Mouse (Mus musculus) cerebellum, adult 11 months (tissue): Measurements from ENCODE around the gene Osbpl5.

Experiments used
- DNase-seq: peaks from one replicate; pipeline ENCODE4 v3.0.0; 2022

Osbpl5 gene

DNA sequence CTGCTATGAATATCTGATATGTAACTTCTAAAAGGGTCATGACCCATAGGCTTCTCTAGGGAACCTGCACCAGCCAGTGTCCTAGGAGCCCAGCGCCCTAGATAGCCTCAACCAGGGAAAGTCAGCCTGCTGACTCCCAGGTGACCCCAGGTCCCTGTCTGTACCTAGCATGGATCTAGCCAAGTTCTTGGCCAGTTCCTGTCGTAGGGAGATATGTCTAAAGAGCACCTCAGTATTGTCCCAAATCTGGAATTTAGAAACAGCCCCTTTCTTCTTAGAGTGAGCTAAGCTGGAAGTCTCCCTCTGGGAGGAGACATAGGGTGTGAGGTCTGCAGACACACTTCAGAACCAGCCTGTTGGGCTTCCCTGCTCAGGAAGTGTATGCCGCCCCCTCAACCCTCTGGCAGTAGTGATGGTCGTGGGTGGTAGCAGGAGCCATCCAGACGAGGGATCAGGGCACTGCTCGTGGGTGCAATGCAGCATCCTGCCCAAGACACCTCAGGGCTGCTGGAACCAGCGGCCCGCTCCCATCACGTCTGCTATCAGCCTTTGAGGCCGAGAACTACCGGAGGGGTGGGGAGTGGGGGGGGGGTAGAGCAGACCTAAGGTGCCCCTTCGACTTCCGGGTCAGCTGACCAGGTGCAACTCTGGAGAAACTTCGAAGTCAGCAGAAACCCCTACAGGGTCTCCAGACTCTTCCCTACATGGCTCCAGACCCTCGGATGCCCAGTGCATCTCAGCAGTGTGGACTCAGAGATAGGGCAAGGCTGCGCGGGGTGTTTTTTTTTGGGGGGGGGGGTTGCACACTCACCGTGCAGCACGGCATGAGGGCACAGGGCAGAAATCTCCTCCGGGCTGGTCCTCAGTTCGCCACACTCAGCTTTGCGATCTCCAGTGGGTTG, at the start of gene Osbpl5:
Gene Osbpl5, minus strand, starts transcription at position 861 of the 902 bp plus-strand sequence.
- DNase-seq = no peak

DNA sequence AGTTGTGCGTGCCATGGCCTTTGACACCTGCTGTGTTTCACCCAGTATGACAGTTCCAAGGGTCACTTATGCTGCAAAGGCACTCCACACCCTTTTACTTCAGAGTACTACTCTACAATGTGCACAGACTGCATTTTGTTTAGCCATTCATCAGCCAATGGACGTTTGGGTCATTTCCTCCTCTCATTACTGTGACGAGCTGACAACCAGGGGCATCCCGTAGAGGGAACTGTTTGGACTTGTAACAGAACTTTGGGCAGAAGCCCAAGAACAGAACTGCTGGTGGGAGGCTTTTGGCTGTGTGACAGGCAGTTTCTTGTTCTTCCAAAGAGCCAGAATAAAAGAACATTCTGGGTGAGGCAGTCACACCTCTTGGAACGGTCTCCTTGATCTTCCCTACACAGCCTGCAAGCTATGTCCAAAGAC, 48.4 kb upstream of the Osbpl5 start:
- no peak for DNase-seq

DNA sequence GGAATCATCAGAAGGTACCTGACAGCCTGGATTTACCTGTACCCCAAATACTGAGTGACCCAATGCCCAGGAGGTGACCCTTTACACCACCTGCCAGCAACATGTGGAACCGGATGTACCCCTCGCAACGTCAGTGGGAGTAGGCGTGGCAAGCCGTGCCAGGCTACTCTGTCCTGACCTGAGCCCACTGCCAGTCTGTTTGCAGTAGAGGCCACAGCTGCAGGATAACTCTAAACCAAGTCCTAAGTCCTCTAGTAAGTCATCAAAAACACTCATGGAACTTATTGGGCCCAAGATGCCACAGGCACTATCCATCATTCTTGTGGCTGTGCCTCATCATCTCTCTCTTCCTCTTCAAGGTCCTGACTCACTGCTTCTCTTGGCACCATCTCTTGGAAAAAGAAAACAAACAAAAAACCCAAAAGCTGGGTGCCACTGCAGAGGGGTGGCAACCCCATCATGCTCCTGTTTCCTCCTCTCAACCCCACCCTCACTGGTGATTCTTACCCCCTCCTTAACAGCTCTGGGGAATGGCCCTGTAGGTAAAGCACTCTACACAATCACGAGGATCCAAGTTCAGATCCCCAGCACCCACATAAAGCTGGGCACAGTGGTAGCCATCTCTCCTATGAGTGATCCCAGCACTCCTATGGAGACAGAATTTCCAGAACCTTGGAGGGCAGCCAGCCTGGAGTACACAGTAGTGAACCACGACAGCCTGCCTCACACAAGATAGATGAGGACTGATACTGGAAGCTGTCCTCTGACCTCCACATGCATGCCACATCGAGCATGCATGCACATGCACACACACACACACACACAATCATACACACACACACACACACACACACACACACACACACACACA, 44.6 kb upstream of the Osbpl5 start:
- DNase-seq = no peak

DNA sequence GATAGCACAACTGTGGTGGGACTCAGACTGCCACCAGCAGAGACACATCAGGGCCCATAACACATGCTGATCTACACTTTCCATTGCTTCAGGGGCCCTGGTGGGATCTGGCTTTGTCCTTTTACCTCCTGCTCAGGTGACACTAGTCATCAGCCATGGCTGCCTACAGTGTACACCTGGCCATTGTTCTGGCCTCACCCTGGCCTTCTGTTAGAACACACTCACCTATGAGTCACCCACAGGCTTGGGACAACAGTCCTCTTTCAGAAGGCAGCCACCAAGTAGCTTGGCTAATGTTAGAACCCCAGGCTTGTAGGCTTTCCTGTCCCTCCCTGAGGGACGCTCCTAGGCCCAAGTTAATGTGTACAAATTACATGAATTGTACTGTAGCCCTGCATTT, 44.0 kb upstream of the Osbpl5 start:
- DNase-seq = no peak

DNA sequence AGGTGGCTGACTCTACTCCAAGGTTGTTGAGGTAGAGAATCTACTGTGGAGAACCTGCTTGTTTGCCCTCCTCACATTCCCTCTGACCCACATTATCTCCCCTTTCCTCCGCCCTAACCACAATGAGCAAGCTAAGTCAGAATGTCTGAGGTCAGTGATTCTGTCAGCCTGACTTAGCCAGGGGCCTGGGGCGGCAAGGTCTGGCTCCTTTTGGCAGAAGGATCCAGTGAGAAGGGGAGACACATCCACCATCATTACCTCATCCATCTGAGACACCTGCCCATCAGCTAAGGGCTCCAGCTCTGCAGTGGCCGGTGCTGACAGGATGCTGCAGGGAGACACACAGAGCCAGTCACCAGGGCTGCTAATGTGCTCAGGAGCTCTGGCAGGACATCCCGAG, 42.0 kb upstream of the Osbpl5 start:
- no peak for DNase-seq

DNA sequence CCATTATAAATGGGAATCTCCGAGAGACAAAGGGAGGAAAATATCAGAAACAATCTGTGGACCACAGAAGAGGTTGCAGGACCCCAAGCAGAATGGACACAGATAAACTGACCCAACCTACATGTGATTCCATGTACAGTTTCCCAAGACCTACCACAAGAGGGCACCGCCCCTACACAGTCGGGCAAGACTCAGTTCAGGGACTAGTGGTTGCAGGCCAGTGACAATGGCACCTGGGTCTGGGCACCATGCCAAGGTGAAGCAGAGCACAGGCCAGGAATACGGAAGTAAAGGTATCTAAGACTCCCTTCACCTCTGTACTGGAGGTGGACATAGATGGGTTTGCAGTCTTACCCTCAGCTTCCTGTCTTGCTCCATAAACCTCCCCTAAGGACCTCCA, 36.3 kb upstream of the Osbpl5 start:
- DNase-seq = no peak

DNA sequence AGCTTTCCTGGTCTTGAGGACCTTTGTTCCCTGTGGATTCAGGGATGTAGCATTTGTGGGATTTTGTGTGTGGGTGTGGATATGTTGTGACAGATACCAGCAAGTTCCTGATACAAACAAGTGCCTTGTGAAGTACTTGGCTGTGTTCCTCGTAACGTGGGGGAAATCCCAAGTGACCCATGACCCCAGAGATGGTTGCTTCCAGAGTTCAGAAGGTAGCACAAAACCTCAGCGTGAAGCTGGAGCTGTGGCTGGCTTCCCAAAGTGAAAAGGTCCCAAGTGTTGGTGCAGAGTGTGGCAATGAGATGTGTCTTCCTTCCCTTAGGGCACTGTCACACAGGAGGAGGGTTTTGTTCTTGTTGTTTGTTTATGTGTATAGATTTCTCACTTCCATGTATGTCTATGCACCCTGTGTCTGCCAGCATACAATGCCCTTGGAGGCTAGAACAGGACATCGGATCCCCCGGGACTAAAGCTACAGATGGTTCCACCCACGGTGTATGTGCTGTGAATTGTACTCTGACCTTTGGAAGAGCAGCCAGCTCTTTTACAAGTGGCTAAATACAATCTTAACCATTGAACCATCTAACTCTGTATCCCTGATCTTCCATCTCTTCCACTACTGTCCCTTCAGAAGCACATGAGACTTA, 35.7 kb upstream of the Osbpl5 start:
- DNase-seq = no peak

DNA sequence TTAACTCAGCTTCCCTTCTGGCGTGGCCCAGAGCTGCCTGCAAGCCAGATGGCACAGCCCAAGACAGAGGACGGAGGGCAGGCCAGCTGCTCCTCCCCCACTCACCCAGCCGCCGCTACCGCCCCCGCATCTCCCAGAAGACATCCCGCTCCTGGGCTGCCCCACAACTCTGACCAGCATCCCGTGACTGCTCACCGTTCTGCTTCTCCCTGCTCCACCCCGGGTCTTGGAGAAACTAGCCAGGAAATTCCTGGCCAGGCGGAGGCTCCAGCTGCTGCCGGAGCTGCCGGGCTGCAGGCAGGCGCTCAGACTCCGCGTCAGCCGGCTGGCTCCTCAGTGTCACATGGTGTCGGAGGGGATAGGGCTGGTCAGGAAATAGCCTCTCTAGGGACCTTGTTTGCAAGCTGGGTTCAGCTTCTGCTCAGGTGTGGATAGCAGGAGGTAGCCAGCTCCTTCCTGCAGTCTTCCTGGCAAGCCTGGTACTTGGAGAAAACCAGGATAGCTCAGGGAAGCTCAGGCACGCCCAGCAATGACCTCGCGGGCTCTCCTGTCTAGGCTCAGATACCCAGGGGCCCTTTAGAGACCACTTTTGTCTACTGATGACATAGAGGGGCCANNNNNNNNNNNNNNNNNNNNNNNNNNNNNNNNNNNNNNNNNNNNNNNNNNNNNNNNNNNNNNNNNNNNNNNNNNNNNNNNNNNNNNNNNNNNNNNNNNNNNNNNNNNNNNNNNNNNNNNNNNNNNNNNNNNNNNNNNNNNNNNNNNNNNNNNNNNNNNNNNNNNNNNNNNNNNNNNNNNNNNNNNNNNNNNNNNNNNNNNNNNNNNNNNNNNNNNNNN, 27.4 kb upstream of the Osbpl5 start, which contains the start of gene Mrgpre:
Gene Mrgpre, minus strand, starts transcription at position 505 of the 834 bp plus-strand sequence.
- DNase-seq = peak; percentile 26

DNA sequence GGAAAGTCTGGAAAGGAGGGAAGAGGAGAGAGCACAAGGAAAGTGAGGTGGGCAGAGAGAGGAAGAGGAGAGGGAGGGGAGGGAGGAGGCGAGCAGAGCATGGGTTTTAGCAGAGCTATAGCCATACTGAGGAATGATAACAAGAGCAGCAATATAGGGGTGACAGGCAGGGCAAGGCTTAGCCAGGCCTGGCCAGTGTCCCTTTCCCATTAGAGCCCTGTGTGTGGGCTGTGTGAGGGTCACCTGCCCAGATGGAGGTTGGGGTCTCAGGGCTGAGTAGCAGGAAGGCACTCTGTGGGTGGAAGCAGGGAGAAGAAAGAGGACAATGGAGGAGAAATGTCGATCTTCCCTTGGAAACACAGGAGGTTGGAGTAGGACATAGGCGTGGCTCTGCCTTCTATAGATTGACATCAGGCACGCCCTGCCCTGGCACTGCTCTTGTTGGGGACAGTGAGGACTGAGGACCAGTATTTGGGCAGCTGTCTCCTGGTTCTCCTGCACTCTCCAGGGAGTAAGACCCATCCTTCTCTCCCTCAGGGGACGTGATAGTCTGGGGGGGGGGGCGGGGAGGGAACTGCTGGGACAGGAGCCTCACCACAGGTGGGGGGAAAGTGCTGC, 26.7 kb upstream of the Osbpl5 start:
- DNase-seq = no peak

DNA sequence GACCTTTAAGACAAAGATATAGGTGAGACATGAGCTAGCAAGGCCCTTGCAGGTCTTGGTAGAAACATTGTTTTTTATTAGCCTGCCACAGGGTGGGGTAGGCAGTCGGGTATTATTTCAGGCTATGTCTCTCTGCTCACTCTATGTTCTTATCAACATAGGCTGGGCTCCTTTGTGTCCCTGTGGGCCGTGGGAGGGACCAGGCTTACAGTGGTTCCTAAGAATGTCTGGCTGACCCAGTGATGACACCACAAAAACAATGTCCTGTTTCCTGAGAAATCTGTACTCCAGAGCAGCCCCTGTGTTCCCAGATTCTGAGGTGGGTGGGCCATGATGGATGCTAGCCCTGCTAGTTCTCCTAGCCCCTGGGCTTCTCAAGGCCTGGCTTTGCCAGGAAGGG, 20.6 kb upstream of the Osbpl5 start:
- no peak for DNase-seq

DNA sequence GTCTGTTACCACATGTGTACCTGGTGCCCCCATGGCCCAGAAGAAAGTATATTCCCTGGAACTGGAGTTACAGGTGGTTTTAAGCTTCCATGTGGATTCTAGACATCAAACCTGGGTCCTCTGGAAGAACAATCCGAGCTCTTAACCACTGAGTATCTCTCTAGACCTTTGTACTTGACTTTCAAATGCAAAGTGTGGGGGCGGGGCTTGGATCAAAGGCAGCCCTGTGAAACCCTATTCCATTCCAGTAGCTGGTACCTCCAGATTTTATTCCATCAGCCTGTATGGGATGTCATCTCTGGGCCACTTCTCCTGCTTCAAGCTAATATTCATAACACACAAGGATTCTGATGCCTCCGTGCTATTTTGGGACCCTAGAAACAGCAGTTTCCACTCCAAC, 19.4 kb upstream of the Osbpl5 start:
- no peak for DNase-seq

DNA sequence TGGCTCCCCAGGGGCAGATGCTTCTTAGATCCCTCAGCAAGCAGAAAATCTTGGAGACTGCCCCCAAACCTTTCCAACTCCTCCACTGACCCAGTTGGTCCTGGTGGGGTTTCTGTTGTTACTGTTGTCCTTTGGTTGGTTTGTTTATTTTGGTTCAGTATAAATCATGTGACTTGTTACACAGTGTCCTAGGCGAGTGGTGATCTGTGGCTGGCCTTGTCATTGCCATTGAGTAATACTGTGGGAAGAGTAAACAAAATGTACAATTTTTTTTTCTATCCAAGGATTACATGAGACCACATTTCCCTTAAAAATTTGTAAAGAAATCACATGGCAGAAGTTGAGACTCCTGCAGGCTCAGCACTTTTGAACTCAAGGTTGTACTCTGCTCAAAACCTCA, 12.7 kb upstream of the Osbpl5 start:
- no peak for DNase-seq

DNA sequence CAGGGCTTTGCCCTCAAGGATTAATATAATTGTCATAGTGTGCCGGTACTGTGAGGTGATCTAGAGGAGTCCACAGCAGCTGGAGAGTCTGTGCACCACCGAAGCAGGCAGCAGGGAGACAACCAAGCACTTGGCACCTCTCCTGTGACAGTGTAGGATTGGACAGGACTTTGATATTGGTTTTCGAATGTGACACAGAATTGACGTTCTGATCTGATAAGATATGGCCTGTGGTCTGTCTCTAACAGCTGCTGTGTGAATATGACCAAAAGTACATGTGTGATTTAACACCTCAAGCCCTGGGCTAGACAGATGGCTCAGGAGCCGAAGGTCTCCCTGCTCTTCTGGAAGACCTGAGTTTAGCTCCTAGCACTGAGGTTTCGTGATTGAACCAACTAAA, 11.5 kb upstream of the Osbpl5 start:
- DNase-seq = no peak

DNA sequence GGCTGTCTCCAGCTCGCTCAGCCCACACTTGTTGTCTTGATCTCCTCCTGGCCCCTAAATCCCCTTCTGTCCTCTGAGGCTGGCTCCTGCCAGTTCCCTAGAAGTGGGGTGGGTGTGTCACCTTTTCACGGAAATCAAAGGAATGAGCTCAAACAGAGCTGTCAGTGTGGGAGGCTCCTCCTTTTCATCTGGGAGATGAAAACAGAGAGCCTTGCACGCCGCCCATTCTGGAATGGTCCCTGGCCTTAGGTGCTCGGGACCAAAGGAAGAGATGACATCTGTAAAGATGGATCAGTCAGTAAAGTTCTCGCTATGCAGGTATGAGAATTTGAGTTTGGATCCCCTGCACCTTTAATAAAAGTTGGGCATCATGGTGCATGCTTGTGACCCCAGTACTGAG, 10.1 kb upstream of the Osbpl5 start, which contains the start of gene Mrgprg:
Gene Mrgprg, minus strand, starts transcription at position 101 of the 400 bp plus-strand sequence.
- no peak for DNase-seq

DNA sequence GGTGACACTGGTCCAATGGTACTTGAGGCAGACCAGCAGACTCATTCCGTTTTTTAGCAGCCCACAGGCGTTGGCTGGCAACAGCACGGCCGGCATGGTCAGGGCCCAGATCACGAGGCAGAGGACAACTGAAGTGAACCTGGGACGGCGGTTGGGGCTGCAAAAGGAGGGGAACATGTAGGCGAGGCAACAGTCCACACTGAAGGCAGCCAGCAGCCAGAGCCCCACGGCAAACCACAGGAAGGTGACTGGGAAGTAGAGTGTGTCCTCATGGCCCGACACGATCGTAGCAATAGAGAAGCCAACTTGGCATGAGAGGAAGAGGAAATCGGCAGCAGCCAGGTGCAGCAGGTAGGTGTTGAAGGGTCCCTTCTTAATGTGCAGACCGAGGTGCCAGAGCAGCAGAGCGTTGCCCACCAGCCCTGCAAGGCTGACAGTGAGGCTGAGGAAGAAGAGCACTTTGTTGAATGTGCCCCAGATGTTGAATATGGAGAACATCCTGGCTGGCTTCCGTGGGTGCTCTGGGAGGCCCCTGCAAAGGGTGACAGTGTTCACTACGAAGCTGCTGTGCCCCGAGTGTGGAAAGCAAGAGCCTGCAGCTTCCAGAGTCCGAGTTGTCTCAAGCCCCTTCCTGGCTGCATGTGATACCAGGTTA, 8.2 kb upstream of the Osbpl5 start:
- DNase-seq = no peak

DNA sequence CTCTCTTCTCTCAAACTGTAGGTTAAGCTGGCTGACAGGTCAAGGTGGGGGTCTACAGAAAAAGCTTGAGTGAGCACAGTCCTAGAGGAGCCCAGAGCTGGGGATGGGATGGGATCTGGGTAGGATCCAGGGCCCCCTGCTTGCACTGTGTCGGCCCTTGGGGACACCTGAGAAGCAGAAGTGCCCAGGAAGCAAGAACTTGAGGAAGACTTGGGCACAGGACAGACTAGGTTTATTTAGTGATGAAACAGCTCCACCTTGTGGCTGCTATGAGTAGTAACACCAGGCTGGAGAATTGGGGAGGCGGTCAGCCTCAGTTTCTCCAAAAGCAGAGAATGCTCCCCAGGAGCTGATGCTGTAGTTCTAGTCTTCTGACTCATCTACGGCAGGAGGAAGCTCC, 7.0 kb upstream of the Osbpl5 start:
- DNase-seq = no peak

DNA sequence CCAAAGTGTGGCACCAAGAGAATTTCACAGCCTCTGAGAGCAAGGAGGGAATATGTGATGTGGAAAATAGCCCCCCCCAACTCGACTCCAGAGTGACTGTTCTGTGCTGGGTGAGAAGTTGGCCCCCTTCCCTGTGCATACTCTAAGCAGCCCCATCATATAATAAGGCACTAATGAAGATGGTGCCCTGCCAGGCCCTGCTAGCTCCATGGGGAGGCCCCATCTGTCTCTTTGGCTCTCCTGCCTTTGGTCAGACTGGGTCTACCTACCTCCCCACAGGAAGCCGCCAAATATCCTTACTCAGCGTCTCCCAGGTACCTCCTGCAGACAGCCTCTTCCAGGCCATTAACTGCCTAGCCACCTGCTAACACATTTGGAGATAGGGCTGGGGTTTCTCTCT, 2.2 kb upstream of the Osbpl5 start:
- peak; percentile 75 for DNase-seq

DNA sequence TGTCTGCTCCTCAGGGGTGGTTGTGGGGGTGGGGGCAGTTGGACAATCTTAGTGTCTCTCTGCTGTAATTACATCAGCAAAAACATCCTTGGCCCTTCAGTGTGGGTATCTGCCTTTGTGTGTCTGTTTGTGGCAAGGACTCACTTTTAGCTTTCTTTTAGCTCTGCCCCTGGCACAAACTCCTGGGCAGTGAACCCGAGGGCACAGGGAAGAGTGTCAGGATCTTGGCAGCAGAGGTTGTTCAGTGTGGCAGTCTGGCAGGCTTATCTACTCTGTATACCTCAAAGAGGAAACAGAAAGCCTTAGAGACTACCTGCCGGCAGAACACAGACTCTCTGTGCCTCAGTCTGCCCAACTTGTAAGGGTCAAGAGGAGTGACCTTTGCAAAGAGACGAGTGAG, 911 bp upstream of the Osbpl5 start:
- DNase-seq = no peak

DNA sequence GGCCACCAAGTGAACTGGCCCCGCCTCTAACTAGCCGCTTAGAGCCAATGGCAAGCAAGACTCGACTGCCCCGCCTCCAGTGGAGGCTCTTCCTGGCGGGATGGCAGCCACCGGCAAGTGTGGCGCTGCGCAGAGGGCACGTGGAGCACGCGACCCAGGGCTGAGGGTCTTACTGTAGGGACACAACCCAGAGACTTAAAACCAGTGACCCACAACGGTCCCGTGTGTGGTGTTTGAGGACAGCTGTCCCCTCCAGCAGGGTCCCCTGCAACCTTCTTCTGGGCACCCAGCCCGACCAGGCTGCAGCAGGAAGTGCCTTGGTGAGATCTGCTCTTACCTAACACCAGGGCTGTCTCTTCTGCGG, 224 bp upstream of the Osbpl5 start:
- DNase-seq = peak; percentile 46

DNA sequence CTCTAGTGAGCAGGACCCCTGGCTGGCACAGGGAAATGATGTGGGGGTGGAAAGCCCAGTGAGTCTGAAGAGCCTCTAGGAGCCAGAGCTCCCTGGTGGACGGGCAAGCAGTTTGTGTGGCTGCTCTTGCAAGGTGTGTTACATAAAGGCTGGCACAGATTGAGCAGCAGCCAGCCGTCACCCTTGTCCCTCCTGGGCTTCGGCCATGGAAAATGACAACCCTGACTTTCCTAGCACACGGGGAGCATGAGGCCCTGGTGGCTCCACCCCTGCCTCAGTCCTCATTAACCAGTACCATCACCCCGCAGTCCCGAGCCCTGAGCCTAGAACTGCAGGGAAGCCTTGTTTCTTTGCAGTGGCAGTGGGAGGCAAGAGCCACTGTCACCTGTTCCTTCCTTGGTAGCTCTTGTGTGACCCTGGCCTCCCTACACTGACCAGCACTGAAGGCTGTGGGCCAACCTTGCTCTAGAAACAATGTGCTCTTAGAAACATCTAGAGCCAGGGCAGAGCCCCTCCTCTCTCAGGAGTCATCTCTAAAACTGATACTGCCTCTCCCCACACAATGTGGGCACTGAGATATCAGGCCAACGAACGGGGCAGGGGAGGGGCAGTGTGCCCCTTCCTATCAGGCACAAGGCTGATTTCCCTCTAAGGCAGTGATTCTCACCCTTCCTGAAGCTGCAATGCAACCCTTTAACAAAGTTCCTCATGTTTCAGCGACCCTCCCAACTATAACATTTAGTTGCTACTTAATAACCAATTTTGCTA, 1.2 kb downstream of the Osbpl5 start:
- no peak for DNase-seq
